Mouse (Mus musculus): ENCODE data around the gene Sh3bgrl3.

DNA sequence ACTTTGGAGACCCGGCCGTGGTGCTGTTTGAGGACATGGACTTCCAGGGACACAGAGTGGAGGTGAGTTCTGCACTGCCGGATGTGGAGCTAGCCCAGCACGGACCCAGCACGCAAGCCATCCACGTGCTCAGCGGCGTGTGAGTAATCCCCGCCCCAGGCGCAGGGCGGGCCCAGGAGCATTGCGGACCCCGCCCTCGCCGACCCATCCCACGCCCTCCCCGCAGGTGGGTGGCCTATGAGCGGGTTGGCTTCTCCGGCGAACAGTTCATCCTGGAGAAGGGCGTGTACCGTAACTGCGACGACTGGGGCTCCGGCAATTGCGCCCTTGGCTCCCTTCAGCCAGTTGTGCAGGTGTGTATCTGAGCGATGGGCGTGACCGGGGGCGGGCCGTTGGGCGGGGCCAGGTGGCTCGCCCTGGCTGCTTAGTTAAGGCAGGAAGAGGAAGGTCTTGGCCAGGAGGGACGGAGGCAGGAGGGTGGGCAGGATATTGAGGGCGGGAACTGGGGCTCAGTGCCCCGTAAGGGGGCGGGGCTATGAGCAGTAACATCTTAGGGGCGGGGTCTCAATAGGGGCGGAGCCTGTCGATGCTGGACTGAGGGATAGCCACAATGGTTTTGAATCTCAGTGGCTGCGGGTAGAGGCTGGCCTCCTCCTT is 46.7 kb downstream of the Sh3bgrl3 start:
- no peak for TF ChIP-seq CTCF (IDR thresholded peaks at IDR 0.05; ENCODE audit: low read depth, low read length)
- TF ChIP-seq POLR2A (IDR thresholded peaks at IDR 0.05; ENCODE audit: borderline replicate concordance, low read depth, low read length), result no peak

Data from bone marrow macrophage, adult 2 months (primary cell).